Mouse (Mus musculus) common myeloid progenitor, adult 5-6 weeks (primary cell): ENCODE results near the gene Shq1. TPM values are rescaled to one million over a fixed set of nuclear protein-coding genes. Genes with fewer than 3 reads are reported as not detected.

Experiments used
- ATAC-seq: replicated peaks from 2 replicates; pipeline ENCODE4 v1.8.0; 2016; ENCODE audit warnings: low read depth, mild to moderate bottlenecking, moderate TSS enrichment, inconsistent platforms; ENCODE audit not compliant: poor library complexity, severe bottlenecking
- total RNA-seq: library from RNA; stranded (forward); fragments of 200-1000, 187-1606 nt; gene quantifications from 2 replicates; pipeline ENCODE4 v1.2.3, GENCODE M21; 2017

The Shq1 gene
- total RNA-seq, 1 experiment from 2014 or later: 22.2 TPM

- ATAC-seq: no peak
These were observed 60.8 kb downstream of the Shq1 start for GRCm38 (mm10) chr6:100610182-100610581.

- ATAC-seq: no peak
These were observed 61.7 kb downstream of the Shq1 start for GRCm38 (mm10) chr6:100609256-100609655.

- peak; percentile 66; the same call in 1 of the 2 replicates for ATAC-seq
These were observed 62.5 kb downstream of the Shq1 start for GRCm38 (mm10) chr6:100608429-100608828.

GRCm38 (mm10) chr6:100606805-100607204 lies 64.2 kb downstream of the Shq1 start:
- ATAC-seq: no peak

- no peak for ATAC-seq
These were observed 67.3 kb downstream of the Shq1 start for GRCm38 (mm10) chr6:100603702-100604101.

GRCm38 (mm10) chr6:100601634-100602033 lies 69.3 kb downstream of the Shq1 start:
- no peak for ATAC-seq

- ATAC-seq: no peak
These were observed 77.1 kb downstream of the Shq1 start for GRCm38 (mm10) chr6:100593857-100594256.

GRCm38 (mm10) chr6:100592991-100593390 lies 78.0 kb downstream of the Shq1 start:
- ATAC-seq: no peak

GRCm38 (mm10) chr6:100590602-100591001 lies 80.4 kb downstream of the Shq1 start:
- no peak for ATAC-seq

GRCm38 (mm10) chr6:100588876-100589275 lies 82.1 kb downstream of the Shq1 start:
- ATAC-seq: no peak

GRCm38 (mm10) chr6:100586758-100587157 lies 84.2 kb downstream of the Shq1 start:
- no peak for ATAC-seq

GRCm38 (mm10) chr6:100581951-100582350 lies 89.0 kb downstream of the Shq1 start:
- ATAC-seq: no peak

GRCm38 (mm10) chr6:100581056-100581455 lies 89.9 kb downstream of the Shq1 start:
- ATAC-seq: no peak

- ATAC-seq: no peak
These were observed 93.4 kb downstream of the Shq1 start for GRCm38 (mm10) chr6:100577590-100577989.

GRCm38 (mm10) chr6:100576171-100576570 lies 94.8 kb downstream of the Shq1 start:
- peak; percentile 60 for ATAC-seq

GRCm38 (mm10) chr6:100566774-100567173 lies 104.2 kb downstream of the Shq1 start:
- ATAC-seq: no peak

GRCm38 (mm10) chr6:100564516-100564915 lies 106.4 kb downstream of the Shq1 start:
- ATAC-seq: no peak

GRCm38 (mm10) chr6:100563552-100564341 lies 107.2 kb downstream of the Shq1 start:
- peak; percentile 87 for ATAC-seq

- ATAC-seq: peak; percentile 38; the same call in 1 of the 2 replicates
These were observed 108.0 kb downstream of the Shq1 start for GRCm38 (mm10) chr6:100562719-100563551.

GRCm38 (mm10) chr6:100558057-100558456 lies 112.9 kb downstream of the Shq1 start:
- ATAC-seq: no peak
